Mouse (Mus musculus): ENCODE data around the gene Mamstr. TPM values are rescaled to one million over a fixed set of nuclear protein-coding genes. Genes with fewer than 3 reads are reported as not detected.

The Mamstr gene
- polyA plus RNA-seq, 1 experiment from 2014 or later = 14.2 TPM

DNA sequence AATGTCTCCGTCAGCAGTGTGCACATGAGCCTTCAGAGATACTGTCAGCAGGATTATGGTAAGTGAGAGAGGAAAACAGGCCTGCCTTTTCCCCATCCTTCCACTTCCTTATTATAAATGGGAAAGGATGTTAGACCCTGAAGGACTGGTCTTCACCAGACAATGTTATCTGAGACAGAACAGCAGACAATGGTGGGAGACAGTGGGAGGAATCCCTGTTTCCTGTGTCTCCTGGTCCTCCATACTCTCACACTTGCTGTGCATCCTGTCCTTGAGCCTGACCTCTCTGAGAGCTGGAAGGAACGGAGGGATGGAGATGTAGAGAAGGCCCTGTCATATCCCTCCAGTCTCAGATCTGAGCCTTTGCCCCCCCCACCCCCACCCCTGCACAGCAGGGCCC lies 52.6 kb downstream of the Mamstr start:
- H3K4me1 ChIP-seq (ENCODE audit: control insufficient read depth, insufficient read depth, low read length) = no peaks in the 10 kb centered on the region
- H3K9me3 ChIP-seq (replicated peaks; ENCODE audit: control insufficient read depth, low read length) = no peaks in the 10 kb centered on the region
- H3K27ac ChIP-seq (ENCODE audit: low read length) = no peak overlapping the region
- no peak for ATAC-seq (ENCODE audit: insufficient read depth, low FRiP score)
- H3K27me3 ChIP-seq (ENCODE audit: control insufficient read depth, insufficient read depth, low read length) = no peaks in the 10 kb centered on the region
- H3K36me3 ChIP-seq (ENCODE audit: control insufficient read depth, insufficient read depth, low read length) = no peaks in the 10 kb centered on the region
- WGBS = 83% methylated on average over 2 of the region's 2 CpGs
- no peak overlapping the region for H3K4me2 ChIP-seq (ENCODE audit: low read depth, low read length)
- no peak overlapping the region for H3K9ac ChIP-seq (ENCODE audit: low read length)
- no peak overlapping the region for H3K4me3 ChIP-seq (replicated peaks; ENCODE audit: low read length)

GRCm38 (mm10) chr7:45693921-45694591 lies 54.3 kb downstream of the Mamstr start, which contains the start of gene Sec1:
Gene Sec1 (minus strand): TSS chr7:45694402.
- no peaks in the 10 kb centered on the region for H3K4me1 ChIP-seq (ENCODE audit: control insufficient read depth, insufficient read depth, low read length)
- no peak within 1 kb of the TSS for H3K27ac ChIP-seq (ENCODE audit: low read length)
- 90% methylated on average over 50 of the region's 50 CpGs for WGBS
- H3K4me2 ChIP-seq (ENCODE audit: low read depth, low read length) = no peak within 1 kb of the TSS
- H3K9me3 ChIP-seq (replicated peaks; ENCODE audit: control insufficient read depth, low read length) = no peaks in the 10 kb centered on the region
- H3K4me3 ChIP-seq (replicated peaks; ENCODE audit: low read length) = no peak within 1 kb of the TSS
- H3K27me3 ChIP-seq (ENCODE audit: control insufficient read depth, insufficient read depth, low read length) = peaks cover 6% of the 10 kb centered on the region; the same call in 1 of the 2 replicates
- no peak within 1 kb of the TSS for H3K9ac ChIP-seq (ENCODE audit: low read length)
- H3K36me3 ChIP-seq (ENCODE audit: control insufficient read depth, insufficient read depth, low read length) = no peaks in the 10 kb centered on the region
- no peak for ATAC-seq (ENCODE audit: insufficient read depth, low FRiP score)

DNA sequence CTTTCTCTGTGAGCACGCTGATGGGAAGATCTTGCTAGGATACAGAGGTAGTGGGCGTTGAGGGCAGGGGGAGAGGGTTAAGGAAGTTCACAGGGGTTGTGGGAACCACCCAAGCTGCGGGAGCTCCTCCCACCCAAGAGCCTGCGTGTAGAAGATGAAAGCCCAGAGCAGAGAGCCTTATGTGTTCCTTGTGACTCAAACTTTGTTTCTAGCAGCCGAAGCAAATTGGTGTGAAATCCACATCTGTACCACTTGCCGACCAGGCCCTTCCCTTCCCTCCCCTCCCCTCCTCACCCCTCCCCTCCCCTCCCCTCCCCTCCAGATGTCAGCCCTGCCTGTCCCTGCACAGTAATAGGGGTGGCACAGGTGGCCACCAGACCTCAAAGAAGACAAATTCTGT lies 55.3 kb downstream of the Mamstr start:
- Histone ChIP-seq H3K9ac (ENCODE audit: low read length) (no peak overlapping the region), H3K27ac (ENCODE audit: low read length) (no peak overlapping the region), H3K27me3 (ENCODE audit: control insufficient read depth, insufficient read depth, low read length) (peaks cover 15% of the 10 kb centered on the region; the same call in 1 of the 2 replicates), H3K4me3 (replicated peaks; ENCODE audit: low read length) (no peak overlapping the region), H3K4me1 (ENCODE audit: control insufficient read depth, insufficient read depth, low read length) (peaks cover 4% of the 10 kb centered on the region), H3K4me2 (ENCODE audit: low read depth, low read length) (no peak overlapping the region), H3K9me3 (replicated peaks; ENCODE audit: control insufficient read depth, low read length) (no peaks in the 10 kb centered on the region), H3K36me3 (ENCODE audit: control insufficient read depth, insufficient read depth, low read length) (no peaks in the 10 kb centered on the region)
- 15% methylated on average over 6 of the region's 6 CpGs for WGBS
- no peak; the same call in 1 of the 2 replicates for ATAC-seq (ENCODE audit: insufficient read depth, low FRiP score)

Other genes starting within 250 kb of the Mamstr start
- gene Snrnp70, start 244.2 kb upstream of the Mamstr start, polyA plus RNA-seq (2015; fragmentation: Nextera tagmentation; extraction: Ambion mirVana) = 150 and 162 TPM in 2 replicates
- 0.09 TPM in 1 of 2 replicates, not detected in the other for gene Kcna7, start 234.3 kb upstream of the Mamstr start, polyA plus RNA-seq (2015; fragmentation: Nextera tagmentation; extraction: Ambion mirVana)
- gene Ntf5, start 226.3 kb upstream of the Mamstr start, polyA plus RNA-seq (2015; fragmentation: Nextera tagmentation; extraction: Ambion mirVana) = 1.3 and 1.6 TPM in 2 replicates
- gene Lhb, start 219.2 kb upstream of the Mamstr start, polyA plus RNA-seq (2015; fragmentation: Nextera tagmentation; extraction: Ambion mirVana) = not detected in 2 replicates
- 46.3 and 47.3 TPM in 2 replicates for gene Gys1, start 205.1 kb upstream of the Mamstr start, polyA plus RNA-seq (2015; fragmentation: Nextera tagmentation; extraction: Ambion mirVana)
- 115 and 118 TPM in 2 replicates for gene Ruvbl2, start 201.9 kb upstream of the Mamstr start, polyA plus RNA-seq (2015; fragmentation: Nextera tagmentation; extraction: Ambion mirVana)
- 4,462 and 4,467 TPM in 2 replicates for gene Ftl1, start 180.1 kb upstream of the Mamstr start, polyA plus RNA-seq (2015; fragmentation: Nextera tagmentation; extraction: Ambion mirVana)
- 116 and 142 TPM in 2 replicates for gene Bax, start 173.1 kb upstream of the Mamstr start, polyA plus RNA-seq (2015; fragmentation: Nextera tagmentation; extraction: Ambion mirVana)
- gene Tulp2, start 158.1 kb upstream of the Mamstr start, polyA plus RNA-seq (2015; fragmentation: Nextera tagmentation; extraction: Ambion mirVana) = 1.4 and 1.5 TPM in 2 replicates
- not detected in 2 replicates for gene Gm45808, start 153.2 kb upstream of the Mamstr start, polyA plus RNA-seq (2015; fragmentation: Nextera tagmentation; extraction: Ambion mirVana)
- gene Dhdh, start 151.2 kb upstream of the Mamstr start, polyA plus RNA-seq (2015; fragmentation: Nextera tagmentation; extraction: Ambion mirVana) = 2.0 and 2.2 TPM in 2 replicates
- 229 and 262 TPM in 2 replicates for gene Nucb1, start 129.6 kb upstream of the Mamstr start, polyA plus RNA-seq (2015; fragmentation: Nextera tagmentation; extraction: Ambion mirVana)
- 25.5 and 31.2 TPM in 2 replicates for gene Ppp1r15a, start 113.7 kb upstream of the Mamstr start, polyA plus RNA-seq (2015; fragmentation: Nextera tagmentation; extraction: Ambion mirVana)
- gene Plekha4, start 113.6 kb upstream of the Mamstr start, polyA plus RNA-seq (2015; fragmentation: Nextera tagmentation; extraction: Ambion mirVana) = 2.7 and 3.9 TPM in 2 replicates
- 2.9 and 4.8 TPM in 2 replicates for gene Hsd17b14, start 85.1 kb upstream of the Mamstr start, polyA plus RNA-seq (2015; fragmentation: Nextera tagmentation; extraction: Ambion mirVana)
- gene Bcat2, start 69.8 kb upstream of the Mamstr start, polyA plus RNA-seq (2015; fragmentation: Nextera tagmentation; extraction: Ambion mirVana) = 95.7 and 109 TPM in 2 replicates
- gene Fgf21, start 24.5 kb upstream of the Mamstr start, polyA plus RNA-seq (2015; fragmentation: Nextera tagmentation; extraction: Ambion mirVana) = 0.28 and 0.32 TPM in 2 replicates
- gene Fut1, start 22.7 kb upstream of the Mamstr start, polyA plus RNA-seq (2015; fragmentation: Nextera tagmentation; extraction: Ambion mirVana) = 1.2 and 1.5 TPM in 2 replicates
- gene Izumo1, start 18.2 kb upstream of the Mamstr start, polyA plus RNA-seq (2015; fragmentation: Nextera tagmentation; extraction: Ambion mirVana) = 0.15 TPM in 1 of 2 replicates, not detected in the other
- 3.3 and 4.4 TPM in 2 replicates for gene Rasip1, start 12.5 kb upstream of the Mamstr start, polyA plus RNA-seq (2015; fragmentation: Nextera tagmentation; extraction: Ambion mirVana)
- 13.8 and 18.8 TPM in 2 replicates for gene Fut2, start 26.4 kb downstream of the Mamstr start, polyA plus RNA-seq (2015; fragmentation: Nextera tagmentation; extraction: Ambion mirVana)
- 0.55 and 1.2 TPM in 2 replicates for gene Ntn5, start 44.0 kb downstream of the Mamstr start, polyA plus RNA-seq (2015; fragmentation: Nextera tagmentation; extraction: Ambion mirVana)
- gene Sec1, start 54.4 kb downstream of the Mamstr start, polyA plus RNA-seq (2015; fragmentation: Nextera tagmentation; extraction: Ambion mirVana) = 2.9 and 3.4 TPM in 2 replicates
- 8.4 and 9.8 TPM in 2 replicates for gene Car11, start 59.9 kb downstream of the Mamstr start, polyA plus RNA-seq (2015; fragmentation: Nextera tagmentation; extraction: Ambion mirVana)
- gene Dbp, start 65.1 kb downstream of the Mamstr start, polyA plus RNA-seq (2015; fragmentation: Nextera tagmentation; extraction: Ambion mirVana) = 2.7 and 2.9 TPM in 2 replicates
- gene Rpl18, start 75.5 kb downstream of the Mamstr start, polyA plus RNA-seq (2015; fragmentation: Nextera tagmentation; extraction: Ambion mirVana) = 915 and 1,024 TPM in 2 replicates
- gene Sphk2, start 78.0 kb downstream of the Mamstr start, polyA plus RNA-seq (2015; fragmentation: Nextera tagmentation; extraction: Ambion mirVana) = 38.9 and 45.9 TPM in 2 replicates
- 16.0 and 24.7 TPM in 2 replicates for gene Fam83e, start 81.2 kb downstream of the Mamstr start, polyA plus RNA-seq (2015; fragmentation: Nextera tagmentation; extraction: Ambion mirVana)
- gene Spaca4, start 85.8 kb downstream of the Mamstr start, polyA plus RNA-seq (2015; fragmentation: Nextera tagmentation; extraction: Ambion mirVana) = 0.79 and 2.2 TPM in 2 replicates
- gene Lmtk3, start 143.8 kb downstream of the Mamstr start, polyA plus RNA-seq (2015; fragmentation: Nextera tagmentation; extraction: Ambion mirVana) = 0.53 and 0.99 TPM in 2 replicates
- 32.7 and 46.5 TPM in 2 replicates for gene Sult2b1, start 144.7 kb downstream of the Mamstr start, polyA plus RNA-seq (2015; fragmentation: Nextera tagmentation; extraction: Ambion mirVana)
- gene Cyth2, start 174.6 kb downstream of the Mamstr start, polyA plus RNA-seq (2015; fragmentation: Nextera tagmentation; extraction: Ambion mirVana) = 75.6 and 82.6 TPM in 2 replicates
- gene Kcnj14, start 184.8 kb downstream of the Mamstr start, polyA plus RNA-seq (2015; fragmentation: Nextera tagmentation; extraction: Ambion mirVana) = 0.91 and 0.98 TPM in 2 replicates
- 50.3 and 53.7 TPM in 2 replicates for gene Grwd1, start 191.0 kb downstream of the Mamstr start, polyA plus RNA-seq (2015; fragmentation: Nextera tagmentation; extraction: Ambion mirVana)
- 76.7 and 87.0 TPM in 2 replicates for gene Kdelr1, start 232.8 kb downstream of the Mamstr start, polyA plus RNA-seq (2015; fragmentation: Nextera tagmentation; extraction: Ambion mirVana)
- 0.23 and 0.40 TPM in 2 replicates for gene Grin2d, start 238.4 kb downstream of the Mamstr start, polyA plus RNA-seq (2015; fragmentation: Nextera tagmentation; extraction: Ambion mirVana)